In genomic region chr19:33062165-33063058, GRCm38 (mm10) we compare ENCODE assay signal across 17 mouse cellular contexts.
DNase-seq lines count a peak whose midpoint lies in the region; ATAC-seq and TF ChIP-seq lines count a peak whose summit lies in the region.
"Had no signal": no experiment of that assay in that cellular context is flagged by ENCODE, and none has a peak within 500 bp of the region (broad histone marks: within the 10 kb centered on the region; RNA-seq: fewer than 3 reads in every experiment).

No protein-coding gene starts in this region.

- H3K4me3 ChIP-seq in lung, embryonic 14.5 days (ENCODE audit: low read depth, low read length): no peak overlapping the region
- H3K4me3 ChIP-seq in lung, adult 2 months (replicated peaks; ENCODE audit: extremely low read depth, low read depth, low read length): no peak overlapping the region
- H3K4me3 ChIP-seq in brown adipose tissue, adult 24 weeks (ENCODE audit: insufficient read depth, low read depth, low read length): no peak overlapping the region
- H3K4me3 ChIP-seq in midbrain, embryonic 15.5 days: no peak overlapping the region
- H3K4me3 ChIP-seq: limb, embryonic 15.5 days; neural tube, embryonic 13.5 days had no signal

- no peak overlapping the region for H3K27ac ChIP-seq in lung, embryonic 14.5 days (ENCODE audit: low read depth)
- H3K27ac ChIP-seq in brown adipose tissue, adult 24 weeks (replicated peaks; ENCODE audit: low read depth, low read length): peak overlapping the region; percentile 48
- no peak overlapping the region for H3K27ac ChIP-seq in midbrain, embryonic 15.5 days
- H3K27ac ChIP-seq: hindbrain, postnatal 0 days; limb, embryonic 15.5 days; neural tube, embryonic 13.5 days had no signal

- whole genome bisulfite sequencing in lung, embryonic 14.5 days: 80% methylated on average over 8 of the region's 8 CpGs
- WGBS in lung, adult 2 months: 61% methylated on average over 8 of the region's 8 CpGs
- 79% methylated on average over 8 of the region's 8 CpGs for WGBS in midbrain, embryonic 15.5 days

- no peaks in the 10 kb centered on the region for H3K4me1 ChIP-seq in lung, embryonic 14.5 days (ENCODE audit: insufficient read depth)
- peaks cover 2% of the 10 kb centered on the region; the same call in 1 of the 2 replicates for H3K4me1 ChIP-seq in lung, adult 2 months (ENCODE audit: control insufficient read depth, insufficient read depth, low read length)
- no peaks in the 10 kb centered on the region; the same call in 1 of the 2 replicates for H3K4me1 ChIP-seq in brown adipose tissue, adult 24 weeks (ENCODE audit: control insufficient read depth, insufficient read depth, insufficient read length, low read length)
- H3K4me1 ChIP-seq in midbrain, embryonic 15.5 days: 0 out of 2 replicates have a peak, but pooled peaks cover 4% of the 10 kb centered on the region
- H3K4me1 ChIP-seq: neural tube, embryonic 13.5 days had no signal

- peak; percentile 40 for DNase-seq in adrenal gland, adult 2 months
- no peak for DNase-seq in adrenal gland, postnatal 25 days
- DNase-seq in lung, embryonic 14.5 days: peak; percentile 33
- no peak for DNase-seq in lung, adult 2 months
- peak; percentile 35 for DNase-seq in lung, postnatal 10 days
- DNase-seq: cerebellum, adult 8-10 months; layer of hippocampus, postnatal 36 days; right cerebral cortex, postnatal 4 days; thymus, adult 2 months had no signal

- no peak for TF ChIP-seq CTCF in lung, embryonic 14.5 days (IDR thresholded peaks at IDR 0.05; ENCODE audit: low read depth)
- TF ChIP-seq CTCF in lung, adult 2 months (IDR thresholded peaks at IDR 0.05; ENCODE audit: insufficient read depth, low read length): no peak

- H3K27me3 ChIP-seq in lung, embryonic 14.5 days (ENCODE audit: insufficient read depth, low read length): no peaks in the 10 kb centered on the region
- 0 out of 2 replicates have a peak, but pooled peaks cover 4% of the 10 kb centered on the region for H3K27me3 ChIP-seq in midbrain, embryonic 15.5 days (replicated peaks)
- H3K27me3 ChIP-seq: limb, embryonic 15.5 days; neural tube, embryonic 13.5 days had no signal

- no peak for ATAC-seq in lung, embryonic 14.5 days (ENCODE audit: insufficient read depth)
- no peak for ATAC-seq in megakaryocyte-erythroid progenitor cell, adult 5-6 weeks (replicated peaks; ENCODE audit: low FRiP score, low TSS enrichment, poor library complexity, severe bottlenecking)
- ATAC-seq in midbrain, embryonic 15.5 days (replicated peaks): no peak
- ATAC-seq: activated CD4-positive, CD25-positive, alpha-beta regulatory T cell, adult 4 months; hindbrain, postnatal 0 days had no signal

- no peaks in the 10 kb centered on the region for H3K36me3 ChIP-seq in lung, embryonic 14.5 days (ENCODE audit: insufficient read depth)
- no peaks in the 10 kb centered on the region for H3K36me3 ChIP-seq in midbrain, embryonic 15.5 days (replicated peaks)
- H3K36me3 ChIP-seq: limb, embryonic 15.5 days; neural tube, embryonic 13.5 days had no signal

- H3K9me3 ChIP-seq in lung, embryonic 14.5 days (ENCODE audit: low read depth, low read length): no peaks in the 10 kb centered on the region
- H3K9me3 ChIP-seq in midbrain, embryonic 15.5 days: no peaks in the 10 kb centered on the region
- H3K9me3 ChIP-seq: limb, embryonic 15.5 days; neural tube, embryonic 13.5 days had no signal

- no peak overlapping the region for H3K9ac ChIP-seq in lung, embryonic 14.5 days
- no peak overlapping the region for H3K9ac ChIP-seq in midbrain, embryonic 15.5 days
- H3K9ac ChIP-seq: limb, embryonic 15.5 days; neural tube, embryonic 13.5 days had no signal

- TF ChIP-seq POLR2A in lung, adult 2 months (IDR thresholded peaks at IDR 0.05; ENCODE audit: borderline replicate concordance, extremely low read depth, low read depth, low read length): no peak

- no peak overlapping the region for H3K4me2 ChIP-seq in lung, embryonic 14.5 days
- H3K4me2 ChIP-seq in midbrain, embryonic 15.5 days: no peak overlapping the region
- H3K4me2 ChIP-seq: limb, embryonic 15.5 days; midbrain, embryonic 11.5 days; neural tube, embryonic 13.5 days had no signal

Comparison
In these comparisons a context has a peak if more than half of its experiments do, and no peak if none do; other contexts are left out.
1. DNase-seq: peak in adrenal gland, adult 2 months (single experiment), lung, embryonic 14.5 days (single experiment) and lung, postnatal 10 days (single experiment); none in adrenal gland, postnatal 25 days (single experiment) and lung, adult 2 months (single experiment).